Mouse (Mus musculus) cerebellum, adult 2 months (tissue): ENCODE measurements around the gene Prr18.

ENCODE experiments used
- CTCF ChIP-seq: fragments of 200-500 bp; IDR thresholded peaks from 2 replicates; pipeline ENCODE4 v1.5.1; 2011; ENCODE audit warnings: low read depth, mild to moderate bottlenecking, control low read depth, low read length, moderate library complexity, borderline replicate concordance; ENCODE audit not compliant: insufficient read depth
- POLR2A ChIP-seq: fragments of 200-500 bp; IDR thresholded peaks from 2 replicates; pipeline ENCODE4 v1.6.1; 2011; ENCODE audit warnings: low read length, control low read depth, borderline replicate concordance; ENCODE audit not compliant: insufficient read depth

GRCm38 (mm10) chr17:8367514-8368480 lies 30.5 kb downstream of the Prr18 start:
- TF ChIP-seq POLR2A (no peak), CTCF (no peak)
